Mouse (Mus musculus): Measurements from ENCODE around the gene Tspan11. TPM values are rescaled to one million over a fixed set of nuclear protein-coding genes. Genes with fewer than 3 reads are reported as not detected.

Gene Tspan11
- polyA plus RNA-seq, 1 experiment, result 8.3 TPM

DNA sequence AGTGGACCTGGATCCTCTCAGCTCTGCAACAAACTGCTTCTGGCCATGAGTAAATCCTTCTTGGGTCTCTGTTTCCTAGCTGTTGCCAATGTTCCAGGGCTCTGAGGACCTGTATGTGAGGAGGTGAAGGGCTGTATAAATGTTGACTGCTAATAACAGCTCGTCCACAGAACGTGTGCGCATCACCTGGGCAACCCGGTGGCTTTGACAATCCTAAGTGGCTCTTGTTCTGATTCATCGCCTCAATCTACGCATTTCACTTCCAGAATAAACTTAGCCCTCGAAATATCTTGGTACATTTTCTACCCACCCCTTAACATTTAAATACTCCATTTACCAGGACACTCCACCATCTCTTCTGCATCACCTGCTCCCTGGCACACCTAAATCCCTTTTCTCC is 34.1 kb upstream of the Tspan11 start:
- Histone ChIP-seq H3K27ac (ENCODE audit: insufficient read depth, low read length) (no peak overlapping the region), H3K4me3 (replicated peaks; ENCODE audit: insufficient read depth, low read depth, low read length) (no peak overlapping the region), H3K27me3 (ENCODE audit: control insufficient read depth, insufficient read depth, low read length) (no peaks in the 10 kb centered on the region), H3K4me1 (ENCODE audit: control insufficient read depth, insufficient read depth, low read length) (no peaks in the 10 kb centered on the region)
- 96% methylated on average over 7 of the region's 7 CpGs for WGBS
- DNase-seq, result no peak
- no peak for TF ChIP-seq POLR2A (IDR thresholded peaks at IDR 0.05; ENCODE audit: borderline replicate concordance, insufficient read depth, low read length)
- no peak for TF ChIP-seq CTCF (IDR thresholded peaks at IDR 0.05; ENCODE audit: borderline replicate concordance, insufficient read depth, low read depth, low read length)

DNA sequence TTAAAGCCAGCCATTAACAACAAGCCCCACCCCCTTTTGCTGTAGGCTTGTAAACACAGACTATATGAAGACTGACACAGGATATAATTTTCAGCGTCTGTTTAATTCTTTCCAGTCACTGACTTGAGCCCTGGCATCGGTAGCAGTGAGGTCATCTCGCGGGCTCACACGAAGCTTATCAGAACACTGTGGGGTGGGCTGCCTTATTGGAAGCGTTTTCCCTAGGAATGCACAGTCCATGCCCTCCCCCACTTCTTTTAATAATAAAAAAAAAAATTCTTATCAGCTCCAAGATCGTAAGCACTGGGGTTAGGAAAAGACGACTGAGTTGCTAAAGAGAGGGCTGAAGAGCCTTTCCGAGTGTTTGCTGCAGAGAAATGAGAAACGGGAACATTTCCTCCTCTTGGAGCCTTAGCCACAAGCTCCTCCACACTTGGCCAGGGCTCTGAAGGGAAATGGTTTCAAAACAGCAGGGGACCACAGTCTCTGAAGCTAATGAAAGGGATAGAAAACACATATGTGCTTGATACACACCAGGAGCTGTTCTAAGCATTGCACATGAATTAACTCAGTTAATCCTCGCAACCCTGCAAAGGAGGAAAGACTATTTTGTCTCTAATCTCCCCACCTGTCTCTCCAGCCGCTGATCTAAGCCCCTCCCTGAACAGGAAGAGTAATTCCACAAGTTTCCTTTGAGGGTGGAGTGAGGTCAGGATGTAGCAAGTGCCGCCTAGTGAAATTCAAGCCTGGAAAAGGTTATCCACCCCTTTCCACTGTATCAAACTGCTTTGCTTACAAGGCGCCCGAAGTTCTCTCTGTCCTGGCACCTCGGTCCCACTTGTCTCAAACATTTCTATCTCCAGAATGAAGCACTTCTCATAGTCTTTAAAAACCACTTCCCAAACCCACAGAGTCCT is 33.4 kb upstream of the Tspan11 start:
- H3K27ac ChIP-seq (ENCODE audit: insufficient read depth, low read length), result no peak overlapping the region
- H3K4me1 ChIP-seq (ENCODE audit: control insufficient read depth, insufficient read depth, low read length), result no peaks in the 10 kb centered on the region
- no peaks in the 10 kb centered on the region for H3K27me3 ChIP-seq (ENCODE audit: control insufficient read depth, insufficient read depth, low read length)
- peak in 1 of 2 experiments; percentile 32 for DNase-seq
- H3K4me3 ChIP-seq (replicated peaks; ENCODE audit: insufficient read depth, low read depth, low read length), result peak overlapping the region; percentile 11
- 11% methylated on average over 16 of the region's 16 CpGs for WGBS
- TF ChIP-seq POLR2A (IDR thresholded peaks at IDR 0.05; ENCODE audit: borderline replicate concordance, insufficient read depth, low read length), result no peak
- no peak for TF ChIP-seq CTCF (IDR thresholded peaks at IDR 0.05; ENCODE audit: borderline replicate concordance, insufficient read depth, low read depth, low read length)

GRCm38 (mm10) chr6:127854688-127855013 is 32.7 kb upstream of the Tspan11 start:
- H3K27ac ChIP-seq (ENCODE audit: insufficient read depth, low read length), result no peak overlapping the region
- DNase-seq, result no peak
- no peaks in the 10 kb centered on the region for H3K27me3 ChIP-seq (ENCODE audit: control insufficient read depth, insufficient read depth, low read length)
- no peak overlapping the region for H3K4me3 ChIP-seq (replicated peaks; ENCODE audit: insufficient read depth, low read depth, low read length)
- TF ChIP-seq POLR2A (IDR thresholded peaks at IDR 0.05; ENCODE audit: borderline replicate concordance, insufficient read depth, low read length) (no peak), CTCF (IDR thresholded peaks at IDR 0.05; ENCODE audit: borderline replicate concordance, insufficient read depth, low read depth, low read length) (no peak)
- H3K4me1 ChIP-seq (ENCODE audit: control insufficient read depth, insufficient read depth, low read length), result no peaks in the 10 kb centered on the region
- 93% methylated on average over 2 of the region's 2 CpGs for WGBS

DNA sequence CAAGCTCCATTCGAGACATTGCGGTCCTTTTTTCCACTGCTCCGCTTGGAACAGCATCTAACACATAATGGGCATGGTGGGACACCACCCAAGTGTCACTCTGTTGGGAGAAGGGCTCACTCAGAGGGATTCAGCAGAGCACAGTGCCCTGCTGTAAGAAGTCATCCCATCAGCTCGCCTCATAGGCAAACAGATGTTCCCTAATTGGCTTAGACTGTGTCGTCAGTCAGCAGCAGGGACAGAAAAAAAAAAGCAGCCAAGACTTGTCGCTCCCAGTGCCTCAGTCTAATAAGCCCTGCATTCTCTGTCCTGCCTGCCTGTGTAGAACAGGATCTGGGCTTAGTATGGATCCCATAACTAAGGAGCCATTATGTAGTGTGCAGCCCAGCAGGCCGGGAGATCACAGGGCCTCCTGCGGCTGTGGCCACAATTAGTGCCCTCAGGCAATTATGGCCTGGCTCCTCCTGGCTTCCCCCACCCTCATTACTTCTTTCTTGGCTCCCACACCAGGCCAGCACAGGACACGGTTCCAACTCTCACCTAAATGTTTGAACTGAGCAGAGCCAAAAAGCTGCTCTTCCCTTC is 31.6 kb upstream of the Tspan11 start:
- WGBS, result 29% methylated on average over 9 of the region's 9 CpGs
- no peak overlapping the region for H3K27ac ChIP-seq (ENCODE audit: insufficient read depth, low read length)

GRCm38 (mm10) chr6:127861951-127862350 is 25.4 kb upstream of the Tspan11 start:
- 47% methylated on average over 9 of the region's 9 CpGs for WGBS
- no peak overlapping the region for H3K27ac ChIP-seq (ENCODE audit: insufficient read depth, low read length)
- no peak overlapping the region for H3K4me3 ChIP-seq (replicated peaks; ENCODE audit: insufficient read depth, low read depth, low read length)
- H3K4me1 ChIP-seq (ENCODE audit: control insufficient read depth, insufficient read depth, low read length), result no peaks in the 10 kb centered on the region
- no peaks in the 10 kb centered on the region for H3K27me3 ChIP-seq (ENCODE audit: control insufficient read depth, insufficient read depth, low read length)
- no peak for DNase-seq
- no peak for TF ChIP-seq CTCF (IDR thresholded peaks at IDR 0.05; ENCODE audit: borderline replicate concordance, insufficient read depth, low read depth, low read length)
- no peak for TF ChIP-seq POLR2A (IDR thresholded peaks at IDR 0.05; ENCODE audit: borderline replicate concordance, insufficient read depth, low read length)

More for the DNA sequence above, 31.6 kb upstream of the Tspan11 start:
- Histone ChIP-seq H3K4me1 (ENCODE audit: control insufficient read depth, insufficient read depth, low read length) (no peaks in the 10 kb centered on the region), H3K27me3 (ENCODE audit: control insufficient read depth, insufficient read depth, low read length) (no peaks in the 10 kb centered on the region), H3K4me3 (replicated peaks; ENCODE audit: insufficient read depth, low read depth, low read length) (no peak overlapping the region)
- peak in 1 of 2 experiments; percentile 4 for DNase-seq
- TF ChIP-seq CTCF (IDR thresholded peaks at IDR 0.05; ENCODE audit: borderline replicate concordance, insufficient read depth, low read depth, low read length), result no peak
- no peak for TF ChIP-seq POLR2A (IDR thresholded peaks at IDR 0.05; ENCODE audit: borderline replicate concordance, insufficient read depth, low read length)

GRCm38 (mm10) chr6:127865391-127865790 is 22.0 kb upstream of the Tspan11 start:
- Histone ChIP-seq H3K4me1 (ENCODE audit: control insufficient read depth, insufficient read depth, low read length) (no peaks in the 10 kb centered on the region), H3K4me3 (replicated peaks; ENCODE audit: insufficient read depth, low read depth, low read length) (no peak overlapping the region), H3K27me3 (ENCODE audit: control insufficient read depth, insufficient read depth, low read length) (no peaks in the 10 kb centered on the region), H3K27ac (ENCODE audit: insufficient read depth, low read length) (no peak overlapping the region)
- DNase-seq, result no peak
- TF ChIP-seq CTCF (IDR thresholded peaks at IDR 0.05; ENCODE audit: borderline replicate concordance, insufficient read depth, low read depth, low read length), result no peak
- TF ChIP-seq POLR2A (IDR thresholded peaks at IDR 0.05; ENCODE audit: borderline replicate concordance, insufficient read depth, low read length), result no peak
- WGBS, result 88% methylated on average over 4 of the region's 4 CpGs

- Histone ChIP-seq H3K4me1 (ENCODE audit: control insufficient read depth, insufficient read depth, low read length) (no peaks in the 10 kb centered on the region), H3K27me3 (ENCODE audit: control insufficient read depth, insufficient read depth, low read length) (no peaks in the 10 kb centered on the region), H3K27ac (ENCODE audit: insufficient read depth, low read length) (no peak overlapping the region), H3K4me3 (replicated peaks; ENCODE audit: insufficient read depth, low read depth, low read length) (no peak overlapping the region)
- WGBS, result 63% methylated on average over 8 of the region's 8 CpGs
- DNase-seq, result no peak
- TF ChIP-seq CTCF (IDR thresholded peaks at IDR 0.05; ENCODE audit: borderline replicate concordance, insufficient read depth, low read depth, low read length), result no peak
- no peak for TF ChIP-seq POLR2A (IDR thresholded peaks at IDR 0.05; ENCODE audit: borderline replicate concordance, insufficient read depth, low read length)
Observed at GRCm38 (mm10) chr6:127868546-127868945, 18.8 kb upstream of the Tspan11 start.

- no peak for DNase-seq
- TF ChIP-seq POLR2A (IDR thresholded peaks at IDR 0.05; ENCODE audit: borderline replicate concordance, insufficient read depth, low read length), result no peak
- no peak for TF ChIP-seq CTCF (IDR thresholded peaks at IDR 0.05; ENCODE audit: borderline replicate concordance, insufficient read depth, low read depth, low read length)
- WGBS, result 85% methylated on average over 7 of the region's 7 CpGs
Observed at GRCm38 (mm10) chr6:127869121-127869520, 18.3 kb upstream of the Tspan11 start.

More at GRCm38 (mm10) chr6:127869121-127869520, 18.3 kb upstream of the Tspan11 start:
- Histone ChIP-seq H3K27ac (ENCODE audit: insufficient read depth, low read length) (no peak overlapping the region), H3K4me3 (replicated peaks; ENCODE audit: insufficient read depth, low read depth, low read length) (no peak overlapping the region), H3K4me1 (ENCODE audit: control insufficient read depth, insufficient read depth, low read length) (no peaks in the 10 kb centered on the region), H3K27me3 (ENCODE audit: control insufficient read depth, insufficient read depth, low read length) (no peaks in the 10 kb centered on the region)

All from cerebellum, adult 2 months (tissue).